Mouse (Mus musculus) midbrain, embryonic 15.5 days (tissue): ENCODE data around the gene Traip. TPM values are rescaled to one million over a fixed set of nuclear protein-coding genes. Genes with fewer than 3 reads are reported as not detected.

Experiments used
- ATAC-seq: fragments of 200-750 bp; cut with Nextera tagmentation; replicated peaks from 2 replicates; pipeline ENCODE4 v1.8.0; 2017; ENCODE audit warnings: moderate TSS enrichment
- H3K27ac ChIP-seq: fragments of 300-500 bp; sonication (generic); 2 replicates; pipeline ENCODE4 v1.5.1; 2015; ENCODE audit warnings: mild to moderate bottlenecking, inconsistent platforms
- H3K27me3 ChIP-seq: fragments of 300-500 bp; sonication (generic); replicated peaks from 2 replicates; pipeline ENCODE4 v1.6.1; 2015; ENCODE audit warnings: inconsistent platforms
- H3K36me3 ChIP-seq: fragments of 300-500 bp; sonication (generic); replicated peaks from 2 replicates; pipeline ENCODE4 v1.6.1; 2015; ENCODE audit warnings: inconsistent platforms
- H3K4me1 ChIP-seq: fragments of 300-500 bp; sonication (generic); 2 replicates; pipeline ENCODE4 v1.6.1; 2015; ENCODE audit warnings: inconsistent platforms
- H3K4me2 ChIP-seq: fragments of 300-500 bp; sonication (generic); 2 replicates; pipeline ENCODE4 v1.6.1; 2015; ENCODE audit warnings: inconsistent platforms, mild to moderate bottlenecking, moderate library complexity
- H3K4me3 ChIP-seq: fragments of 300-500 bp; sonication (generic); 2 replicates; pipeline ENCODE4 v1.5.1; 2015; ENCODE audit warnings: mild to moderate bottlenecking, inconsistent platforms
- H3K9ac ChIP-seq: fragments of 300-500 bp; sonication (generic); 2 replicates; pipeline ENCODE4 v1.6.1; 2015; ENCODE audit warnings: mild to moderate bottlenecking, inconsistent platforms
- H3K9me3 ChIP-seq: fragments of 300-500 bp; sonication (generic); 2 replicates; pipeline ENCODE4 v1.6.1; 2016; ENCODE audit warnings: inconsistent platforms
- WGBS: fragments of 180-500 bp; shearing (Covaris S2); methylation state at CpG from one replicate; pipeline ENCODE4 v1.1.7; 2015; ENCODE audit warnings: mixed read lengths; 5-methylcytosine and 5-hydroxymethylcytosine counted together
- polyA plus RNA-seq: library from polyadenylated mRNA; unstranded; fragments of >200 nt; fragmentation: Nextera tagmentation; extraction: Ambion mirVana; gene quantifications from 2 replicates; pipeline ENCODE4 v1.2.1, GENCODE M21; 2015

Gene Traip
- polyA plus RNA-seq, 1 experiment from 2014 or later, result 10.1 TPM

- H3K27me3 ChIP-seq, result no peaks in the 10 kb centered on the region
- H3K4me1 ChIP-seq, result peaks cover 13% of the 10 kb centered on the region
- peak; percentile 58 for ATAC-seq
- WGBS, result 33% methylated on average over 13 of the region's 13 CpGs
- H3K27ac ChIP-seq, result peak overlapping the region; percentile 16; the same call in 1 of the 2 replicates
- H3K4me2 ChIP-seq, result 0 out of 2 replicates have a peak overlapping the region, but pooled peaks have one; percentile 19
- H3K9me3 ChIP-seq, result no peaks in the 10 kb centered on the region
- no peak overlapping the region for H3K4me3 ChIP-seq
- no peak overlapping the region for H3K9ac ChIP-seq
- H3K36me3 ChIP-seq, result no peaks in the 10 kb centered on the region
These were observed 31.9 kb upstream of the Traip start for GRCm38 (mm10) chr9:107917895-107918608.

- no peaks in the 10 kb centered on the region for H3K27me3 ChIP-seq
- H3K4me1 ChIP-seq, result peaks cover 15% of the 10 kb centered on the region
- H3K4me2 ChIP-seq, result no peak overlapping the region
- WGBS, result 87% methylated on average over 6 of the region's 6 CpGs
- no peak overlapping the region for H3K9ac ChIP-seq
- 0 out of 2 replicates have a peak overlapping the region, but pooled peaks have one; percentile 6 for H3K27ac ChIP-seq
- no peak for ATAC-seq
- no peaks in the 10 kb centered on the region for H3K9me3 ChIP-seq
- no peaks in the 10 kb centered on the region for H3K36me3 ChIP-seq
- H3K4me3 ChIP-seq, result no peak overlapping the region
These were observed 31.1 kb upstream of the Traip start for GRCm38 (mm10) chr9:107918884-107919283.

- no peak for ATAC-seq
- WGBS, result 83% methylated on average over 5 of the region's 5 CpGs
These were observed 30.5 kb upstream of the Traip start for GRCm38 (mm10) chr9:107919441-107919840.

GRCm38 (mm10) chr9:107923021-107923420, 26.9 kb upstream of the Traip start:
- 34% methylated on average over 7 of the region's 7 CpGs for WGBS
- Histone ChIP-seq H3K36me3 (no peaks in the 10 kb centered on the region), H3K4me3 (no peak overlapping the region), H3K4me1 (peaks cover 27% of the 10 kb centered on the region), H3K9me3 (no peaks in the 10 kb centered on the region), H3K27me3 (no peaks in the 10 kb centered on the region), H3K4me2 (no peak overlapping the region), H3K9ac (no peak overlapping the region), H3K27ac (no peak overlapping the region)
- ATAC-seq, result no peak

More at GRCm38 (mm10) chr9:107919441-107919840, 30.5 kb upstream of the Traip start:
- Histone ChIP-seq H3K27ac (no peak overlapping the region), H3K9me3 (no peaks in the 10 kb centered on the region), H3K36me3 (no peaks in the 10 kb centered on the region), H3K9ac (no peak overlapping the region), H3K4me1 (peaks cover 19% of the 10 kb centered on the region), H3K4me3 (no peak overlapping the region), H3K27me3 (no peaks in the 10 kb centered on the region), H3K4me2 (no peak overlapping the region)

- ATAC-seq, result no peak
- Histone ChIP-seq H3K9me3 (no peaks in the 10 kb centered on the region), H3K4me1 (peaks cover 18% of the 10 kb centered on the region), H3K9ac (no peak overlapping the region), H3K36me3 (no peaks in the 10 kb centered on the region), H3K27me3 (no peaks in the 10 kb centered on the region), H3K27ac (peak overlapping the region; percentile 1; the same call in 1 of the 2 replicates), H3K4me3 (no peak overlapping the region), H3K4me2 (no peak overlapping the region)
- WGBS, result 46% methylated on average over 6 of the region's 6 CpGs
These were observed 26.0 kb upstream of the Traip start for GRCm38 (mm10) chr9:107923956-107924355.

GRCm38 (mm10) chr9:107925251-107925650, 24.7 kb upstream of the Traip start:
- Histone ChIP-seq H3K4me1 (peaks cover 18% of the 10 kb centered on the region), H3K4me3 (no peak overlapping the region), H3K9ac (no peak overlapping the region), H3K4me2 (no peak overlapping the region), H3K27ac (peak overlapping the region; percentile 1; the same call in 1 of the 2 replicates), H3K27me3 (no peaks in the 10 kb centered on the region), H3K9me3 (no peaks in the 10 kb centered on the region), H3K36me3 (no peaks in the 10 kb centered on the region)
- peak; percentile 54; the same call in 1 of the 2 replicates for ATAC-seq
- WGBS, result 16% methylated on average over 3 of the region's 3 CpGs

- WGBS, result 57% methylated on average over 9 of the region's 9 CpGs
- Histone ChIP-seq H3K36me3 (no peaks in the 10 kb centered on the region), H3K27ac (no peak overlapping the region), H3K9ac (no peak overlapping the region), H3K4me2 (no peak overlapping the region), H3K4me1 (peaks cover 18% of the 10 kb centered on the region), H3K27me3 (no peaks in the 10 kb centered on the region), H3K4me3 (no peak overlapping the region), H3K9me3 (no peaks in the 10 kb centered on the region)
- no peak for ATAC-seq
These were observed 23.0 kb upstream of the Traip start for GRCm38 (mm10) chr9:107926920-107927420.

- H3K9ac ChIP-seq, result no peak overlapping the region
- no peak overlapping the region for H3K4me2 ChIP-seq
- no peak overlapping the region for H3K27ac ChIP-seq
- no peaks in the 10 kb centered on the region for H3K36me3 ChIP-seq
- WGBS, result 88% methylated on average over 5 of the region's 5 CpGs
- peaks cover 18% of the 10 kb centered on the region for H3K4me1 ChIP-seq
- H3K4me3 ChIP-seq, result no peak overlapping the region
- no peaks in the 10 kb centered on the region for H3K9me3 ChIP-seq
- no peak for ATAC-seq
- no peaks in the 10 kb centered on the region for H3K27me3 ChIP-seq
These were observed 22.2 kb upstream of the Traip start for GRCm38 (mm10) chr9:107927749-107928148.

- Histone ChIP-seq H3K4me1 (peaks cover 18% of the 10 kb centered on the region), H3K4me3 (no peak within 1 kb of the TSS), H3K9me3 (no peaks in the 10 kb centered on the region), H3K9ac (no peak within 1 kb of the TSS), H3K27me3 (no peaks in the 10 kb centered on the region), H3K36me3 (no peaks in the 10 kb centered on the region), H3K4me2 (no peak within 1 kb of the TSS), H3K27ac (no peak within 1 kb of the TSS)
- 81% methylated on average over 3 of the region's 3 CpGs for WGBS
- no peak for ATAC-seq
These were observed 21.8 kb upstream of the Traip start, which contains the start of gene Actl11 for GRCm38 (mm10) chr9:107928169-107928568. Gene Actl11, plus strand, starts transcription at chr9:107928469.

GRCm38 (mm10) chr9:107932221-107932620, 17.7 kb upstream of the Traip start:
- H3K4me3 ChIP-seq, result no peak overlapping the region
- peaks cover 17% of the 10 kb centered on the region for H3K4me1 ChIP-seq
- H3K9me3 ChIP-seq, result no peaks in the 10 kb centered on the region
- H3K27me3 ChIP-seq, result peaks cover 9% of the 10 kb centered on the region; the same call in 1 of the 2 replicates
- H3K9ac ChIP-seq, result no peak overlapping the region
- H3K36me3 ChIP-seq, result no peaks in the 10 kb centered on the region
- WGBS, result 74% methylated on average over 4 of the region's 4 CpGs
- no peak for ATAC-seq
- no peak overlapping the region for H3K4me2 ChIP-seq
- H3K27ac ChIP-seq, result no peak overlapping the region

GRCm38 (mm10) chr9:107934146-107934545, 15.8 kb upstream of the Traip start:
- ATAC-seq, result no peak
- Histone ChIP-seq H3K27ac (no peak overlapping the region), H3K4me2 (no peak overlapping the region), H3K9me3 (no peaks in the 10 kb centered on the region), H3K36me3 (no peaks in the 10 kb centered on the region), H3K4me3 (no peak overlapping the region), H3K4me1 (peaks cover 21% of the 10 kb centered on the region), H3K27me3 (peaks cover 9% of the 10 kb centered on the region; the same call in 1 of the 2 replicates), H3K9ac (no peak overlapping the region)
- 85% methylated on average over 11 of the region's 11 CpGs for WGBS

GRCm38 (mm10) chr9:107935374-107935773, 14.6 kb upstream of the Traip start, which contains the start of gene Camkv:
Gene Camkv, plus strand, starts transcription at chr9:107935674.
- peak within 1 kb of the TSS; percentile 52 for H3K4me3 ChIP-seq
- H3K9ac ChIP-seq, result peak within 1 kb of the TSS; percentile 58
- H3K4me1 ChIP-seq, result peaks cover 21% of the 10 kb centered on the region
- H3K27me3 ChIP-seq, result peaks cover 9% of the 10 kb centered on the region; the same call in 1 of the 2 replicates
- H3K36me3 ChIP-seq, result no peaks in the 10 kb centered on the region
- ATAC-seq, result no peak
- H3K27ac ChIP-seq, result no peak within 1 kb of the TSS
- WGBS, result 13% methylated on average over 3 of the region's 3 CpGs
- H3K4me2 ChIP-seq, result peak within 1 kb of the TSS; percentile 79
- H3K9me3 ChIP-seq, result no peaks in the 10 kb centered on the region
